Mouse (Mus musculus) urinary bladder, postnatal 10 days (tissue): Measurements from ENCODE around the gene Gpr152.

Experiments
- DNase-seq: peaks from one replicate; pipeline ENCODE4 v3.0.0; 2022; ENCODE audit warnings: low spot score

Gpr152 gene

DNA sequence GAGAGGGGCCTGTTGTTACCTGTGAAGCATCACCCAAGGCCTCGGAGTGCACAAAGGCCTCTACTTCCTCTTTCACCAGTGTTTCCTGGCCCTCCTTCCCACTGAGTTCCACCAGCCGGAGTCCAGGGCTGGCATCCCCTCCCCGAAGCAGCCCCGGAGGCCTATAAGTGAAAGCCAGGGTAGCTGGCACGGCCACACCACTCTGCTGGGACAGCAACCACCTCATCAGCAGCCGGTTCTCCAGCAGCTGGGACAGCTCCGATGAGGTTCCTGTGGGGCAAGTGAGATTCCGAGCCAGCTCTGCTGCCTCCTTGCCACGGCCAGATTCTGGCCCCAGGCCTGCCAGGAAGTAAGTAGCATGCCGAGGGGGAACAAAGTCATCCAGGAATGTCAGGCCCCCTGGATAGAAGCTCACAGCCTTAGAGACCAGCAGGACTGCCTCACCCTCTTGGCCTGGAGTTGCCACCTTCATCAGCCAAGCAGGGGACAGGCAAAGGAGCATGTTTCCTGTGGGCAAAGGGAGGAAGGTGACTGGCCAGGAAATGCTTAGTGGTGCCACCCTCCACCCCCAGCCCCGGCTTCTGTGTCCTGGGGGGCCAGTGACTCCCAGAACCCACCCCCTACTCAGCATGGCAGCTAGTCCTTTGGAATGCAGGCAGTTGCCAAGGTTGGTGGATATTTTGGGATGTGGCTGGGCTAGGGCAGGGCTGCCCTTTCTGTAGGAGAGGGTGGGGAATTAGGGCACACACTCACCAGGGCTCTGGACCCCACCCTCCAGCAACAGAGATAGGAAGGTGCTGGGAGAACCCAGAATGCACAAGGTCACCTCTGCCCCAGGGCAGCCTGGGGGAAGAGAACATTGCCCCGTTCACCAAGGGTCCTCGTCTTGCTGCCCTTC is 32.1 kb downstream of the Gpr152 start:
- DNase-seq: no peak

DNA sequence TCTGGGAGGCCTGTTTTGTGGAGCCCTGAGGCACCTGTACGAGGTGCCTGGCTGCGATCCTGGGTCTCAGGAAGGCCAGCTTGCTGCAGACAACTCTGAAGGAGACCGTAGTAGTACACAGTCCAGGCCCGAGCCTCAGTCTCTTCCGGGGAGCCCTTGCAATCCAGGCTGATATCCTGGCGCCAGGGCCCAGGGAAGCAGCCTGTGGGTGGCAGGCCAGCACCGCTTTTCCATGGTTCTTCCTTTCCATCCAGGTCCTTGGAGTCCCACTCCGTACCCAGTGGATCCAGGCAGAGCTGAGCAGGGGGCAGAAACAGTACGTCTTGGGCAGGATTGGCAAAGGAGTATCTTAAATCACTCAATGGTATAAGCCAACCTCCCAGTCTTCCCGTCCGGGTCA is 33.3 kb downstream of the Gpr152 start:
- no peak for DNase-seq

DNA sequence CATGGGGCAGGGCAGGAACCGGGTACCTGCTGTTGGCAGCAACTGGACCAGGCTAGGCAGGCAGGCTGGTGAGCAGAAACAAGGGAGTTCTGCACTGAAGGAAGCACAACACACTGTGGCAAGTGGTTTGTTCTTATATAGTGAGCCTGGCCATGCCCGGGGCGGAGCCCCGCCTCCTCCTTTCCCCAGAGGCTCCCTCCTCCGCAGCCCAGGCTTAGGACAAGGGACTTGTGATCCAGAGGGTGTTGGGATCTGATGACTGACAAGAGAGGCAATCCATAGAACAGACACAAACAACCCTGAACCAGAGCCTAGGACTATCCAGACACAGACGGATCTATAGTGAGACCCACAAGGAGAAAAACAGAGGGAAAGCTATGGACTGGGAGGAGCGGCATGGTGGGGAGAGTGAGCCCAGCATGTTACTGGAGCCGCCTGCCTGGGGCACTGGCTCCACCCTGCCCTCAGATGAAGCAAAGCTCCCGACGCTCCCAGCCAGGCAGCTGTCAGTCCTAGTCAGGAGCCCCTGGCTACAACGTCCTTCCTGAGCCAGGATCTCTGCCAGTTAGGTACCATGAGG is 35.9 kb downstream of the Gpr152 start, which contains the start of gene Carns1:
TSS of gene Carns1 (minus strand) at position 112 of the 580 bp plus-strand sequence.
- DNase-seq: no peak

DNA sequence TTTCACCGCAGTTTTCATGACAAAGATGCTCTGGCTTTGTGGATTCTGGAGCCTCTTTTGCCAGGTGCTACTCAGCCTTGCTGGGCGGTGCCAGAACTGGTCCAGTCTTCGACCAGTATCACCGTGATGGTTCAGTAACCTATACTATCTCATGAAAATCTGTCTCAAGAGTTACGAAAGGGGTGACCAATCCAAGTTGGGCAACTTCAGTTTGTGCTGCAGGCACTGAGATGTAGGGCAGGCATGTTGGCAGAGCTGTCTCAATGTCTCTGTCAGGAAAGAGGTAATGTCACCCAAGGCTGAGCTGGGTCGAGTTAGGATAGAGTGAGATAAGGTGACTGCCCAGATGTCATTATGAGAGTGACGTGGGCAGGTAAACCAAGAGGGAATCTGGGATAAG is 40.8 kb downstream of the Gpr152 start:
- DNase-seq: no peak

DNA sequence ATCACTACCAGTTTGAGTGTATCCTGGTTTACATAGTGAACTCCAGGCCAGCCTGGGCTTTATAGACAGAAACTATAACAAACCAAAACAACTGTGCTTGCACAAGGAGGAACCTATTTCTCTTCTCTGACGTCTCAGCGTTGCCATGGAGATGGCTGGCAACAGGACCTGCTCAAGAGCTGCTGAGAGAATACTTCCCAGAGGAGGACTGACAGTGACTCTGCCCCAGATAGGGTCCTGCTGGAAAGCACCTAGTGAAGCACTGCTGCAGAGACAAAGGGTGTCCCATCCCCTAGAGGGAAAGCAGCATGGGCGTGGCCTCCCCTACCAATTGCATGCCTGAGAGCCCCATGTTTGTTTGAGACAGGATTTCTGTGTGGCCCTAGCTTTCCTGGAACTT is 42.3 kb downstream of the Gpr152 start:
- DNase-seq: no peak

DNA sequence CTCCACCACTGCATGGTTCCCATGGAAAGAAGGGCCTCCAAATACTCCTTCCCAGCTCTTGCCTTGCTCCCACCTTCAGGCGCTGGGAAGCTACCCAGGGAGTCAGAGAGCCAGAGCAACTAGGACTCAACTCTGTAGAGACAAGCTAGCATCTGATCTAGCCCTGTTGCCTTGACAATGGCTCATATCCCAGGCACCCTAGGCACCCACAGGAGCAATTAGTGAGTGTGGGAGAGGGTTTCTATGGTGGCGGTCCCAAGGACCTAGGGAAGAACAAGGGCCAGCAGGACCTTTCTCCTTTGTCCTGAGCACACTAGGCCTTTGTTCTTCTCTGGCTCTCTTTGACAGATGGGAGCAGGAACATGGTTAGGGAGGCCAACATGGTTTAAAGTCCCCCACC is 44.1 kb downstream of the Gpr152 start:
- DNase-seq: no peak

DNA sequence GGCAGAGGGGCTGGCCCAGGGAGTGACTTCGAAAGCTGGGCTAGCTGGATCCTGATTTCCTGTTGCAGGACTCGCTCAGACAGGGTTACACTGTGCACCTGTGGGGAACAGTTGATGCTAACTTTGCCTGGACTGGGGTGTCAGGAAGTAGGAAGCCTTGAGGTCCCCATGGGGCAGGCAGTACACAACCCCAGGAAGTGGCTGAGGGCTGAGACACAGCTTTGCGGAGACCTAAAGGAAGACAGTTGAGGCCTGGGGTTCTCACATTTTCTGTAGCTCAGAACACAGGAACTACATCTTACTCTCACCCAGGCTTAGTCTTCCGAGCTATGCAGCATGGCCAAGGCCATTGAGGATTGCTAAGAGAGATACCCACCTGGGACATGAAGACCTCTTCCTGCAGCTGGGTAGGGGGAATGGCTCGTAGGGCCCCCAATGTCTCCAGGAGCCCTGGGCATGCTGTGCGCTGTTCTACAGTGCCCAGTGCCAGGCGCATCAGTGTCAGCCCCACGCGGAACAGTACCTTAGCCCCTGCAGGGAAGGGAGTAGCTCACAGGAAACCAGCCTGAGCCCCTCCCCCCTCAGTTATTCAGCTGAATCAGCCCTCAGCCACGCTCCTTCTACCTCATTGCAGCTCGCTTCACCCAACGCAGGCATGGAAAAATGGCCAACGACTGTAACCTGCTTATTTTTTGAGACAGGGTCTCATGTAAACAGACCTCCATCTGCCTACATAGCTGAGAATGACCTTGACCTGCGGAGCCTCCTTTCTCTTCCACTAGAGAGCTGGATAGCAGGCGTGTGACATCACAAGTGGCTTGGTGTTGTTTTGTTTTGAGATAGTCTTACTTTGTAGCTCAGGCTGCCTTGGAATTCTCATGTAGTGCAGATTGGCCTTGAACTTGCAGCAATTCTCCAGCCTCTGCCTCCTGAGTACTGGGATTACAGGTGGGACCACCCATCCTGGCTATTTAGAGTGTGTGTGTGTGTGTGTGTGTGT is 45.7 kb downstream of the Gpr152 start:
- DNase-seq: no peak

DNA sequence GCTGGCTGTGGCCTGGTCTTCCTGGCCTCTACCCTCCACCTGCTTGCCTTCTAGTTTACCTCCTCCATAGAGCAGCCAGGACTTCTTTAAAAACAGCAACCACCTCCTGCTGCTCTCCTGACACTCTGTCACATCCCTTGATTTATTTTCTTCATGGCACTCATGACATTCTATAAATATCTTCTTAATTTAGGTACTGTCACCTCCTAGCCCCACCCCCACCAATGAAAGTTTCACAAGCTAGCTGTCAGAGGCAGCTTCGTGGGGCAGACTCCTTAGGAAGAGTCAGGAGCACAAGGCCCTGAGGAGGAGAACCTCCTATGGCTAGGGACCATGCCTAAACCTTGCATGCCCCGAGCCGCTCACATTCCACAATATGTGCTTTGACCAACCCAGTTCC is 47.7 kb downstream of the Gpr152 start:
- DNase-seq: no peak

DNA sequence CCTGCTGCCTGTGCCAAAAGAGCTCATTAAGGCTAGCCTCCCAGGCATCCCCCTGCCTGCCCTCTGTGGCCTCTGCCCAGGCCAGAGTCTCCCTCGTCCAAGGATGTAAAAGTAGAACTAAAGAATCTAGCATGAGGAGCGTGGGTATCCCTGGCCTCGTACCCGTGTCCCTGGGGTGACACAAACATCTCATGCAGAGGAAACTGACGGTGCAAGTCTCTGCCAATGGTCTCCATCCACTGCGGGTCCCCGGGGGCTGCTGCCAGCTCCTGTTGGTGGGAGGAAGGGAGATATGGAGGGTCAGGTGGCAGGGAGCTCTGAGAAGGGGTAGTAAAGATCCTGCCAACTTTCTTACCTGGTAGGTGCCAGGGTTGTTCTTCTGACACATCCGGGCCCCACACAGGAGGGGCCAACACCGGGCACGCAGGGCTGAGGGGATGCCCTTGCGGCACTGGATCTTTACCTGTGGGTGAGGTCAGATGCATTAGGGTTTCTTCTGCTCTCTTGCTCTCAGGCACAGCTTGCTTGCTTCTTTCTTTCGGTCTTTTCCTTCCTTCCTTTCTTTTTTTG is 49.5 kb downstream of the Gpr152 start:
- no peak for DNase-seq

DNA sequence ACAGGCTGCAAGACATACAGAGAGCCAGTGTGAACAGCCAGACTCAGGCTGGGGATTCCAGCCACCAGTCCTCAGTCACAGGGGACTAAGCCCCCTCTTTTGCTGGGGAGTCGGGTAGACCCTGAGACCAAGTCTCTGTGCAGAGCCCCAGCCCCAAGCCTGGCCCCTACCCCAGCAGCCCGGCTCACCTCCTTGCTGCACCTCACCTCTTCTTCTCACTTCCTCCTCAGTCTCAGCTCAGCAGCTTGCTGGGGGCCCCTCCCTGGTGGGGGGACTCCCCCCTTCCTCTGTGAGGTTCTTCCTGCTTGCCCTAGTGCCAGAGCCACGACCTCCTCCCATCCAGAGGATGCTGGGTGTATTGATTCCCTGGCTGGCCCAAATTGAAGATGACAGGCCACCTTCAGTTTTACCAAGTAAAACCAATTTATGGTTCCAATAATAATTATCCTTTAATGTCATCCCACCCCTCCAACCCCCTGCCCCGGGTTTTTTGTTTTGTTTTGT is 51.3 kb downstream of the Gpr152 start, which contains the start of gene Tbc1d10c:
TSS of gene Tbc1d10c (minus strand) at position 454 of the 504 bp plus-strand sequence.
- DNase-seq: no peak

DNA sequence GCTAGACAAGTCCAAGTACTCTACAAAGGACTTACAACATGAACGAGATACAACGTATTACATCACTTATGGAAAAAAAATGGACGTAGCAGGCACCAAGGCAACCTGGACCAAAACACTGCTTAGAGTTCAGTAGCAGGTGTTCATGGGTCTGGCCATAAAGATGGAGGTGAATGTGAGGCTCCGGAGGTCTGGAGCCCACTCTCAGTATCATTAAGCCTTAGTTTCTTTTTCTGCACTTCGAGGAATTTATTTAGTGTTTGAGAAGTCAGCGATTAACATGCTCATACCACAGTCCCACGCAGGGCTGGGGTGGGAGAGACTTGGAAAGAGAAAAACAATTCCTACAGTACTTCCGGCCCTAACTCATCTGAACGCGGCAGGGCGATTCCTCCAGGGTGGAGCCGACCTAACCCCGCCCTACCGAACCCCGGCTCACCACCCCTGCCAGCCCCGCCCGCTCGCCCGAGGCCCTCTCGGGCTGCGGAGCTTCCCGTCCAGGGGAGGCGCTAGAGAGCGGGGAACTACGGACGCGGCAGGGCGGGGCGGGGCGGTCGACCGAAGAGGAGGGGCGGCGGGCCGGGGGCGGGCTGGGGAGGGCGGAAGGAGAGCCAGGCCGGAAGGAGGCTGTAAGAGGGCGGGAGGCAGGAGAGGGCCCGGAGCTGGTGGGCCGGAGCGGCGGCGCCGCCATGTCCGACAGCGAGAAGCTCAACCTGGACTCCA is 52.1 kb downstream of the Gpr152 start, which contains the start of gene Ppp1ca:
TSS of gene Ppp1ca (plus strand) at position 538 of the 723 bp plus-strand sequence.
- DNase-seq: peak; percentile 89

DNA sequence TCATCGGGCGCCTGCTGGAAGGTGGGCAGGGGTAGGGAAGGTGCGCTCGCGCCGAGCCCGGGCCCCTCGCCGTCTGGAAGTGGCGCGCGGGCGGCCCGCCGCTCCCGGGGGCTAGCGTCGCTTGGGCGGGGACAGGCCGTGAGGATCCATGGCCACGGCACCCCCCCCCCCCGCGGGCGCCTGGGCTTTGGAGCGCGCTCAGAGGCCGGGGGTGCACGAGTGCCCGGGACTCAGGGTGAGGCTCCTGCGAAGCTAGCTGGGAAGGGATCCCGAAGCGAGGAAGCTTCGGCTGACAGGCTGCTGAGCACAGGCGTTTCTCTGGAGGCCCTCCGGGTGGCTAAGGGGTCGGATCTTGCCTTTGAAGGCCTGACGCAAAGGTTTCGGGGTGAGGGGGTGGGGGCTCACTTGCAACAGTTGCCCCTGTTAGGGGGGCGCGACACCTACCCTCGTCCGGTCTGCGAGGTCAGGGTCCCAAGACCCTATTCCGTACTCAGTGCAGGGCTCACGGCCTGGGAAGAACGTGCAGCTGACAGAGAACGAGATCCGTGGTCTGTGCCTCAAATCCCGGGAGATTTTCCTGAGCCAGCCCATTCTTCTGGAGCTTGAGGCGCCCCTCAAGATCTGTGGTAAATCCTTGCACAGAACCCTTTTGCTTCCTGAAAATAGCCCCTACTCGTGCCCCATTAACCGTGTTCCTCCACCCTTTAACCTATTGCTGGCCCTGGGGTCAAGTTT is 52.8 kb downstream of the Gpr152 start:
- no peak for DNase-seq

DNA sequence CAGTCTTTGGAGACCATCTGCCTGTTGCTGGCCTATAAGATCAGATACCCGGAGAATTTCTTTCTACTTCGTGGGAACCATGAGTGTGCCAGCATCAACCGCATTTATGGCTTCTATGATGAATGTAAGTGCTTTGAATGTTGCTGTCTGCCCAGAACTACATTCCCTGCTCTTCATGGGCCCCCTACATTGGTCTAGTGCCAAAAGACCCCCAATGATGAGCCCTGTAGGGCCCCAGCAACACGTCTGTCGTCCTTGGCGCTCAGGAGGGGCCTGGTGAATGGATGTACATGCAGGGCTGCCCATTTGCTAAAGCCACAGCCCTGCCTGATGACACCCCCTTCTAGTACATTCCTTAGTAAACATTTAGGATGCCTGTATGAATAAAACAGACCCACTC is 53.5 kb downstream of the Gpr152 start:
- no peak for DNase-seq

DNA sequence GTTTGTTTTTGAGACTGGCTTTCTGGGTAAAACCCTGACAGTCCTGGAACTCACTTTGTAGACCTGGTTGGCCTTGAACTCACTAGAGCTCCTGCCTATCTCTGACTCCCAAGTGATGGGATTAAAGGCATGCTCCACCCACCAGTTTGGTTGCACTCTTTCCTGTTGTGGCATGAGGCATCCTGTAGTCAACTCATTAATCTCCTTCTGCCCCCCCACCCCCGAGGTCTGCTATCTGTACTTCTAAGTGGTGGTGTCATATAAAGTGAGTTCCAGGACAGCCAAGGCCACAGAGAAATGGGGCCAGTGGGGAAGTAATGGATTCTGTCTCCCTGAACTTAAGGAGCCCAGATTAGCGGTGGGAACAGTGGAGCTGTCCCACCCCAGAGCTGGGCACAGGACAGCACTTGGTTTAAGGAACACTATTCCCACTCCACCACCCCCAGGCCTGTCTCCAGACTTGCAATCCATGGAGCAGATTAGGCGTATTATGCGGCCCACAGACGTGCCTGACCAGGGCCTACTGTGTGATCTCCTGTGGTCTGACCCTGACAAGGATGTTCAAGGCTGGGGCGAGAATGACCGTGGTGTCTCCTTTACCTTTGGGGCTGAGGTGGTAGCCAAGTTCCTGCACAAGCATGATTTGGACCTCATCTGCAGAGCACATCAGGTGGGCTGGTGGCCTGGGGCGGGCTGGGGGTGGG is 54.6 kb downstream of the Gpr152 start:
- DNase-seq: no peak

DNA sequence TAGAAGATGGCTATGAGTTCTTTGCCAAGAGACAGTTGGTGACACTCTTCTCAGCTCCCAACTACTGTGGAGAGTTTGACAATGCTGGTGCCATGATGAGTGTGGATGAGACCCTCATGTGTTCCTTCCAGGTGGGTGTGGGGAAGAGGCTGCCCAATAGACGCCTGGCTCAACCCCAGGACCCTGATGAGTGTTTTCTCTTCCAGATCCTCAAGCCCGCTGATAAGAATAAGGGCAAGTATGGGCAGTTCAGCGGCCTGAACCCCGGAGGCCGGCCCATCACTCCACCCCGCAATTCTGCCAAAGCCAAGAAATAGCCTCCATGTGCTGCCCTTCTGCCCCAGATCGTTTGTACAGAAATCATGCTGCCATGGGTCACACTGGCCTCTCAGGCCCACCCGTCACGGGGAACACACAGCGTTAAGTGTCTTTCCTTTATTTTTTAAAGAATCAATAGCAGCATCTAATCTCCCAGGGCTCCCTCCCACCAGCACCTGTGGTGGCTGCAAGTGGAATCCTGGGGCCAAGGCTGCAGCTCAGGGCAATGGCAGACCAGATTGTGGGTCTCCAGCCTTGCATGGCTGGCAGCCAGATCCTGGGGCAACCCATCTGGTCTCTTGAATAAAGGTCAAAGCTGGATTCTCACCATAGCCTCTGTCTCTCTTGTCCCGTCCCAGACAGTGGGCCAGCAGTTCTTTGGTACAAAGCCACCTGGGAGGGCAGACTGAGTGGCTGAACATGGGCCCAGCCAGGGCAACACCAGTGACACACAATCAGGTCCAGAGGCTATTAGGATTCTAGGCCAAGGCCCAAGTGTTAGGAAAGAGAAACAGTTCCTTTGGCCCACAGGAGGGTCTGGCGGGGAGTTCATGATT is 55.4 kb downstream of the Gpr152 start:
- DNase-seq: no peak
